Mouse (Mus musculus) bone marrow, adult 2 months (tissue): ENCODE results near the gene Nras.

Experiments
- CTCF ChIP-seq: fragments of 200-500 bp; IDR thresholded peaks from 2 replicates; pipeline ENCODE4 v1.5.1; 2011; ENCODE audit warnings: low read length, control low read depth; ENCODE audit not compliant: control insufficient read depth, insufficient read depth
- POLR2A ChIP-seq: fragments of 200-500 bp; IDR thresholded peaks from 2 replicates; pipeline ENCODE4 v1.6.1; 2011; ENCODE audit warnings: low read depth, mild to moderate bottlenecking, control low read depth, low read length, borderline replicate concordance; ENCODE audit not compliant: control insufficient read depth

- TF ChIP-seq POLR2A (no peak), CTCF (no peak)
These were observed 41.6 kb downstream of the Nras start for GRCm38 (mm10) chr3:103099667-103100066.
